Mouse (Mus musculus): ENCODE measurements around the gene Ptgir.
A peak's percentile ranks its signal among the peaks of the same experiment; 100 is the strongest.

Ptgir gene

GRCm38 (mm10) chr7:16892352-16892730 is 13.9 kb upstream of the Ptgir start:
- no peak for DNase-seq

- no peak for DNase-seq
These were observed 12.7 kb upstream of the Ptgir start for GRCm38 (mm10) chr7:16893612-16894011.

GRCm38 (mm10) chr7:16894279-16894678 is 12.0 kb upstream of the Ptgir start:
- DNase-seq, result no peak

DNA sequence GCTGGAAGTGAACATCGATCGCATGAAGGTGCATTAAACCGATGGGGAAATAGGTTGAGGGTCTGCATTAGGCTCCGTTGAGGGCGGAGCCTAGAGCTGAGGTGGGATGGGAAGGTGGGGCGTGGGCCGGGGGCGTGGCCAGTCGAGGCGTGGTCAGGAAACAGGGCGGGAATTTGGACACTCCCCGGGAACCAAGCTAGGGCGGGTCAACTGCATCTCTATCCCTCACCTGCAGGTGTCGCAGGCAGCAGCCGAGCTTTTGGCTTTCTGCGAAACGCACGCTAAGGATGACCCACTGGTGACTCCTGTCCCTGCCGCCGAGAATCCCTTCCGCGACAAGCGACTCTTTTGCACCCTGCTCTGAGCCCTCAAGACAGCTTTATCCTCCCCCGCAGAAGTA is 11.3 kb upstream of the Ptgir start:
- DNase-seq, result peak; percentile 74

DNA sequence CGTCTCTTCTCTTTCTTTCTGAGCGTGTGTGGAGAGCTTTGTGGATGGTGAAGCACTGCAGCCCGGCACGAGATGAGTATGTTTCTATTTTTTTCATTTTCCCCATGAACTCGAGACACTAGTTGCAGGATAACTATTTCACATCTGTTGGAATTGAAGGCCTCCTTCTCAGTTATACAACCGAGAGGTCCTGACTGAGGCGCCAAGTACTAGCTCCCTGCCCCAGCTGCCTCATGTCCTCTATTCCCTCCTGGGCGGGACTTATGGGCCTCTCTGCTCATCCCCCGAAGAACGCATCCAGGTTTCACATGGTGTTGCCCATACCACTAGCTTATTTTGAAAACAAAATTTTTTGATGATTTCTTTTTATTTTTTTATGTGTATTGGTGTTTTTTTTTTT is 10.8 kb upstream of the Ptgir start:
- no peak for DNase-seq

GRCm38 (mm10) chr7:16900526-16900925 is 5.8 kb upstream of the Ptgir start:
- no peak for DNase-seq

DNA sequence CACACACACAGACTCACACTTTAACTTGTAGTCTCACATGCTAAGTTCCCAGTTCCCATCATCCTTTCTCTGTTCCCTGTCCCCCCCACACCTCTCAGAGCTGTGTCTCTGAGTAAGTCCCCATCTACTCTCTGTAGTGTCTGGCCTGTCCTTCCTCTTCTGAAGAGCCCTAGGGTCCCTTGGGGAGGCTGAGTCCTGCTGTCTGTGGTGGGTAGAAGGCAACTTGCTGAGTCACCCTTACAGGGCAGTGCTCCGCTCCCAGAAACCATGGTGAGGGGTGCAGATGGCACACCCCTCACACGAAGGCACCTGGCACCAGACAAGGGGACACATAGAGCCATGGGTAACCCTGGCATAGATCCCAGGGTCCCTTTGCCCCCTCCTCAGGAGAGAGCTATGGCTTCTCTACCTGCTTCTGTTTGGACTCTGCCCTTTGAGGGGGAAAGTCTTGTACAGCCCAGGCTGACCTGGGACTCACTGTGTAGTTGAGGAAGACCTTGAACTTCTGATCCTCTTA is 2.8 kb upstream of the Ptgir start:
- DNase-seq, result no peak

GRCm38 (mm10) chr7:16904120-16904675 is 2.1 kb upstream of the Ptgir start:
- DNase-seq, result no peak

- no peak for DNase-seq
These were observed 734 bp upstream of the Ptgir start for GRCm38 (mm10) chr7:16905491-16906021.

DNA sequence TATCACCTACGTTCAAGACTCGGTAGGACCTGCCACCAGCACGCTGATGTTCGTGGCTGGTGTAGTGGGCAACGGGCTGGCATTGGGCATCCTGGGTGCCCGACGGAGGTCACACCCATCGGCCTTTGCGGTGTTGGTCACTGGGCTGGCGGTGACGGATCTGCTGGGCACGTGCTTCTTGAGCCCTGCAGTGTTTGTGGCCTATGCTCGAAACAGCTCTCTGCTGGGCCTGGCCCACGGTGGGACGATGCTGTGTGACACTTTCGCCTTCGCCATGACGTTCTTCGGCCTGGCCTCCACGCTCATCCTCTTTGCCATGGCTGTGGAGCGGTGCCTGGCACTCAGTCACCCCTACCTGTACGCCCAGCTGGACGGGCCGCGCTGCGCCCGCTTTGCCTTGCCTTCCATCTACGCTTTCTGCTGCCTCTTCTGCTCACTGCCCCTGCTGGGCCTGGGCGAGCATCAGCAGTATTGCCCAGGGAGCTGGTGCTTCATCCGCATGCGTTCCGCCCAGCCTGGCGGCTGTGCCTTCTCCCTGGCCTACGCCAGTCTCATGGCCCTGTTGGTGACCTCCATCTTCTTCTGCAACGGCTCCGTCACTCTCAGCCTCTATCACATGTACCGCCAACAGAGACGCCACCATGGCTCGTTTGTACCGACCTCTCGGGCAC is 734 bp downstream of the Ptgir start:
- no peak for DNase-seq

- DNase-seq, result no peak
These were observed 1.6 kb downstream of the Ptgir start for GRCm38 (mm10) chr7:16907842-16908241.

DNA sequence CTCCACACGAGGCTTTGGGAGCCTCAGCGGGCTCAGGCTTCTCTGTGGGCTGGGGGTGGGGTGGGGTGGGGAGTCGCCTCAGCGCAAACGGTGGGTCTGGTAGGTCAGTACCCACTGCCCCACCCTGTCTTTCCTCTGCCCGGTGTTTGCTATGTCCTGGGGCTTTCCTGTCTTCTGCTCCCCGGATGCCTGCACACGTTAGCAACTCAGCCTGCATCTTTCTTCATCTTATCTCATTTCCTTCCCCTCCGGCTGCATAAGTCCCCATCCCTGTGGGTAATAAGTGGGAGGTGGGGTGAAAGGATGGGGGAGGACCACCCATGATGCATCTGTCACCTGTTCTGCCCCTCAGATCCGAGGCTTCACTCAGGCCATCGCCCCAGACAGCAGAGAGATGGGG is 2.1 kb downstream of the Ptgir start:
- no peak for DNase-seq

DNA sequence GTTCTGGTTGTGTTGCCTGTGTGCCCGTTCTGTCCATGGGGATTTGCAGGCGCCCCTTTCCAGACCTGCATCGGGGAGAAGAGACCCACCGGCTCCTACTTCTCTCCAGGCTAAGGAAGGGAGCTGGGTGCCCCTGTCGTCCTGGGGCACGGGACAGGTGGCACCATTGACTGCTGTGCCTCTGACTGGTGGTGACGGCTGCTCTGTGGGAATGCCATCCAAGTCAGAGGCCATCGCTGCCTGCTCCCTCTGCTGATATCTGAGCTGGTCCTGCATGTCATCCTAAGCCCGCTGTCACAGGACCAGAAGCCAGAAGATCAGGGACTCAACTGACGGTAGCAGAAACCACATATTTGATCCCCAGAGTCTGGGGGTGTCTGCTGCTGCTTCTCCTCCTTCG is 2.6 kb downstream of the Ptgir start:
- no peak for DNase-seq

- DNase-seq, result no peak
These were observed 3.6 kb downstream of the Ptgir start for GRCm38 (mm10) chr7:16909909-16910308.

DNA sequence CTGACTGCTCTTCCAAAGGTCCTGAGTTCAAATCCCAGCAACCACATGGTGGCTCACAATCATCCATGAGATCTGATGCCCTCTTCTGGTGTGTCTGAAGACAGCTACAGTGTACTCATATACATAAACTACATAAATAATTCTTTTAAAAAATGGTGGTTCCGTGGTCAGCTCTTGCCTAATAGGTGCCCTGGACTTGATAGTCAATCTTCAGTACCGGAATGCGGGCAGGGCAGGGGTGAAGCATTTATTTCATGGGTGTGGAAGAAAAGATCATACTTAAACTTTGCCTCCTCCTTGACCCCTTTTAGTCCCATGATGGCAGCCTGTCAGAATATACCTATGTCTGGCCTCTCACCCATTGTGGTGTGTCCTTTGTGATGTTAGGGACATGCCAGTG is 5.6 kb downstream of the Ptgir start:
- DNase-seq, result no peak

DNA sequence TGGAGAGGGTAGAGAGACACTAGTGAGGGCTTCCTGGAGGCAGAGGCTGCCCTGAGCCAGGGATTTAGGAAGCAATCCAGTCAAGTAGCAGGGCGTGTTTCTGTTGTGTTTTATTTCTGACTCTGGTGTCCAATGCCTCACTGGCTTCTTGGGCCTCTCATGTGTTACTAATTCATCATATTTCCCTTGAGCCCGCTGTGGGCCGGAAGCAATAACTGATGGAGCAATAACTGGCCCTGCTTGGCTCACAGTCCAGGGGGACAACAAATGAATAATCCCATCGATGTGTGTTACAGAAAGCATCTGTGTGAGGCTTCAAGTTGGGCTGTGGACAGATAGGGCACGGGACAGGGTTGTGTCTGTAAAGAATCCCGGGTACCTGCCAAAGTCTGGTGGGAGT is 6.1 kb downstream of the Ptgir start:
- DNase-seq, result no peak

- peak; percentile 76 for DNase-seq
These were observed 7.6 kb downstream of the Ptgir start for GRCm38 (mm10) chr7:16913806-16914452.

GRCm38 (mm10) chr7:16914453-16915343 is 8.4 kb downstream of the Ptgir start:
- DNase-seq, result no peak

- no peak for DNase-seq
These were observed 9.4 kb downstream of the Ptgir start for GRCm38 (mm10) chr7:16915461-16916340.

- DNase-seq, result no peak
These were observed 10.3 kb downstream of the Ptgir start for GRCm38 (mm10) chr7:16916342-16917265.

- DNase-seq, result no peak
These were observed 11.2 kb downstream of the Ptgir start for GRCm38 (mm10) chr7:16917447-16917846.
